Mouse (Mus musculus) olfactory bulb, adult 2 months (tissue): ENCODE results near the gene Elmsan1.

Experiments
- CTCF ChIP-seq: fragments of 200-500 bp; IDR thresholded peaks from 2 replicates; pipeline ENCODE4 v1.5.1; 2012; ENCODE audit warnings: low read depth, mild to moderate bottlenecking, low read length, moderate library complexity; ENCODE audit not compliant: insufficient read depth
- POLR2A ChIP-seq: fragments of 200-500 bp; IDR thresholded peaks from 2 replicates; pipeline ENCODE4 v1.6.1; 2012; ENCODE audit warnings: mild to moderate bottlenecking, low read depth, low read length, moderate library complexity; ENCODE audit not compliant: insufficient read depth

DNA sequence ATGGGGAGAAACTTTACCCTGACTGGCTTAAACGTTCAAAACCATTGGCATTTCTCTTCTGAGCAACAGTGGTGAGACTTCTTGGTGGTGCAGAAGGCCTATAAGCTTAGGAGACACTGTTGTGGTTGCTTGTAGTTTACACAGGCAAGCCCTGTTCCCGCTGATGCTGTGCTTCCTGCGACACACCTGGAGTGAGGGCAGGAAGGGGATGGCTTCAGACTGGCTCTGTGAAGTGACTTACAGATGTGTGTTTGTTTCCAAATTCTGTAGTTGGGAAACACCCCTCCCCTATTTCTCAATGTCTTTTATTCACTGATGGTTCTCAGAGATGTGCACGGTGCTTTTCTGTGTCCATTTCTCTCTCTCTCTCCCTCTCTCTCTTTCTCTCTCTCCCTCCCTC, 78.5 kb downstream of the Elmsan1 start:
- TF ChIP-seq CTCF (no peak), POLR2A (no peak)
